Mouse (Mus musculus) stomach, postnatal 0 days (tissue): Measurements from ENCODE around the gene Idnk. TPM values are rescaled to one million over a fixed set of nuclear protein-coding genes. Genes with fewer than 3 reads are reported as not detected.

Experiments
- ATAC-seq: fragments of 200-750 bp; cut with Nextera tagmentation; 2 replicates; pipeline ENCODE4 v1.8.0; 2017; ENCODE audit not compliant: low FRiP score, low TSS enrichment
- DNase-seq: peaks from one replicate; pipeline ENCODE4 v3.0.0-alpha.2; 2016; ENCODE audit warnings: low spot score
- H3K27ac ChIP-seq: fragments of 300-500 bp; sonication (generic); replicated peaks from 2 replicates; pipeline ENCODE4 v1.5.1; 2014; ENCODE audit warnings: mild to moderate bottlenecking, control low read depth
- H3K27me3 ChIP-seq: fragments of 300-500 bp; sonication (generic); 2 replicates; pipeline ENCODE4 v1.6.1; 2014; ENCODE audit warnings: low read length; ENCODE audit not compliant: control insufficient read depth, insufficient read depth
- H3K36me3 ChIP-seq: fragments of 300-500 bp; sonication (generic); 2 replicates; pipeline ENCODE4 v1.6.1; 2014; ENCODE audit warnings: low read length, mixed read lengths; ENCODE audit not compliant: control insufficient read depth, insufficient read depth
- H3K4me1 ChIP-seq: fragments of 300-500 bp; sonication (generic); replicated peaks from 2 replicates; pipeline ENCODE4 v1.6.1; 2014; ENCODE audit warnings: antibody characterized with exemption; ENCODE audit not compliant: control insufficient read depth, insufficient read depth
- H3K4me2 ChIP-seq: fragments of 300-500 bp; sonication (generic); replicated peaks from 2 replicates; pipeline ENCODE4 v1.6.1; 2014; ENCODE audit warnings: low read depth, mild to moderate bottlenecking, control low read depth, moderate library complexity
- H3K4me3 ChIP-seq: fragments of 300-500 bp; sonication (generic); 2 replicates; pipeline ENCODE4 v1.5.1; 2014; ENCODE audit warnings: low read depth, low read length, control low read depth
- H3K9ac ChIP-seq: fragments of 300-500 bp; sonication (generic); 2 replicates; pipeline ENCODE4 v1.6.1; 2014; ENCODE audit warnings: mild to moderate bottlenecking, low read length, control low read depth, mixed read lengths
- H3K9me3 ChIP-seq: fragments of 300-500 bp; sonication (generic); 2 replicates; pipeline ENCODE4 v1.6.1; 2016; ENCODE audit warnings: low read length; ENCODE audit not compliant: control insufficient read depth
- CTCF ChIP-seq: IDR thresholded peaks from 2 replicates; pipeline ENCODE4 v1.5.1; 2016; ENCODE audit warnings: antibody characterized with exemption, low read depth, mild to moderate bottlenecking, moderate library complexity
- EP300 ChIP-seq: optimal IDR thresholded peaks from 2 replicates; pipeline ENCODE3; 2016; ENCODE audit warnings: antibody characterized with exemption
- WGBS: fragments of 180-500 bp; shearing (Covaris S2); extraction: QIAGEN DNeasy Blood & Tissue Kit; methylation state at CpG from one replicate; pipeline ENCODE4 v1.1.7; 2014; 5-methylcytosine and 5-hydroxymethylcytosine counted together
- polyA plus RNA-seq: library from polyadenylated mRNA; unstranded; fragments of >200 nt; fragmentation: Nextera tagmentation; extraction: Ambion mirVana; gene quantifications from 2 replicates; pipeline ENCODE4 v1.2.1, GENCODE M21; 2015

Gene Idnk
- polyA plus RNA-seq, 1 experiment from 2014 or later: 35.0 TPM

DNA sequence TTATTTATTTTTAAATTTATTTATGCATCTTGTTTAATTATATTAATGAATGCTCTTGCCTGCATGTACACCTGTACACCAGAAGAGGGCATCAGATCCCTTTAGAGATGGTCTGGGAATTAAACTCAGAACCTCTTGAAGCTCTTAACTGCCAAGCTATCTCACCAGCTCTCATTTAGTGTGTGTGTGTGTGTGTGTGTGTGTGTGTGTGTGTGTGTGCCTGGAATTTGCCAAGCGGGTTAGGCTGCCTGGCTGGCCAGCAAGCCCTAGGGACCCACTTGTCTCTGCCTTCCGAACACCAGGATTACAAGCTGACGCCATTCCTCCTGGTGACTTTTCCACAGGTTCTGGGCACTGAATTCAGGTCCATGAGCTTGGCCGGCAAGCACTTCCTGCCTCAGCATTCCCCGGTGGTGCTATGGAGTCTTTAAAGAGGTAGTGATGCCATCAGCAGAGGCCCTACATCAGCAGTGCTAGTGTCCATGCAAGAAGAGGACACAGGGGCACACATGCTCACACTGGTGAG lies 8.4 kb upstream of the Idnk start:
- TF ChIP-seq CTCF (peak; percentile 74), EP300 (no peak)
- Histone ChIP-seq H3K9ac (peak overlapping the region; percentile 18; the same call in 1 of the 2 replicates), H3K4me1 (no peaks in the 10 kb centered on the region), H3K4me2 (peak overlapping the region; percentile 64), H3K27ac (no peak overlapping the region), H3K9me3 (no peaks in the 10 kb centered on the region), H3K4me3 (peak overlapping the region; percentile 39), H3K36me3 (no peaks in the 10 kb centered on the region), H3K27me3 (no peaks in the 10 kb centered on the region)
- DNase-seq (peak; percentile 32), ATAC-seq (peak; percentile 66; the same call in 1 of the 2 replicates)
- WGBS: 32% methylated on average over 5 of the region's 5 CpGs

DNA sequence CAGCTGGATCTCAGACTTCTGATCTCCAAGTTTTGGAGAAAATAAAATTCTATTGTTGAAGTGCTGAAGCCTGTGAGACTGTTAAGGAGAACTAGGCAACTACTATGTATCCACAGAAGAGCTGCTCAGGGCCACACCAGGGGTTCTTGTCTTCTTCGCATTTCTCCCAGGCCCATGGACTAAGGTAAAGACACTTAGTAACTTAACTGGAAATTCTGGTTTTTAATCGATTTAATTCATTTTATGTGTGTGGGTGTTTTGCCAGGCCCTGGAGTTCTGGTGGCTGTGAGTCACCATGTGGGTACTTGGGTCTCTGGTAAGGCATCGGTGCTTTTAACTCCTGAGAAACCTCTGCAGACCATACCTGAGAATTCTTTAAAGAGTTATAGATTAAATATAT lies 7.8 kb upstream of the Idnk start:
- no peak for TF ChIP-seq CTCF
- no peak for TF ChIP-seq EP300
- Histone ChIP-seq H3K27ac (no peak overlapping the region), H3K27me3 (no peaks in the 10 kb centered on the region), H3K36me3 (no peaks in the 10 kb centered on the region), H3K4me3 (no peak overlapping the region), H3K9me3 (no peaks in the 10 kb centered on the region), H3K9ac (no peak overlapping the region), H3K4me1 (no peaks in the 10 kb centered on the region), H3K4me2 (no peak overlapping the region)
- ATAC-seq: no peak
- 75% methylated on average over 3 of the region's 3 CpGs for WGBS
- no peak for DNase-seq

DNA sequence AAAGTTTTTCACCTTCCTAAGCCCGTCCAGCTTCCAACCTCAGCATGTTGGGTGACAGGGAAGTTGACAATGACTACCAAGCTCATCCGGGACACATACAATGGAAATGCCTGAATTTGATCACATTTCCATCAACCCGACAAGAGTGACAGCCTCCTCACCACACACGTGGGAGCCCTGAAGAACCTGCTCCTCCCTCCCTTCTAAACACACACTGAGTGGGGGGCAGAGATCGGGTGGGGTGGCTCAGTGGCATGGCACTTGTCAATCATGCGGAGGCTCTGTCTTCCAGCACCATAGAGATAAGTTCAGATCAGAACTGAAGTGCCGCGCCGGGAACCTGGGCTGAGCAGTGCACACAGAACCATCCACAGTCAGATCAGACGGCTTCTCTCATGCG lies 7.0 kb upstream of the Idnk start:
- H3K27me3 ChIP-seq: no peaks in the 10 kb centered on the region
- TF ChIP-seq CTCF (no peak), EP300 (no peak)
- H3K27ac ChIP-seq: no peak overlapping the region
- no peak overlapping the region for H3K4me2 ChIP-seq
- H3K4me3 ChIP-seq: no peak overlapping the region
- no peaks in the 10 kb centered on the region for H3K36me3 ChIP-seq
- H3K9me3 ChIP-seq: no peaks in the 10 kb centered on the region
- ATAC-seq (no peak), DNase-seq (no peak)
- no peak overlapping the region for H3K9ac ChIP-seq
- WGBS: 71% methylated on average over 11 of the region's 11 CpGs
- H3K4me1 ChIP-seq: no peaks in the 10 kb centered on the region

DNA sequence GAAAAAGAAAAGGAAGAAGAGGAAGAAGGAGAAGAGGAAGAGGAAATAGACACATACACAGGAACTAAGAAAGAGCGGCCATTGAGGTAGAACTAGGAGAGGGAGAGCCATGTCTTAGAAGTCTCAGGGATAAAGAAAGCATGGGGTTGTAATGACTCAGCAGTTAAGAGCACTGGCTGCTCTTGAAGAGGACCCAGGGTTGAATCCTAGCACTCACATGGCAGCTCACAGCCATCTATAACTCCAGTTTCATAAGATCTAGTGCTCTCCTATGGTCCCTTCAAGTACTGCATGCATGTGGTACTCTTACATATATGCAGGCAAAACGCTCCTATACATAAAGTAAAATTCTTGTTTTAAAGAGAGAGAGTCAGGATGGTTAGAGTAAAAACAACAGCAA lies 1.4 kb upstream of the Idnk start:
- Histone ChIP-seq H3K36me3 (peaks cover 6% of the 10 kb centered on the region; the same call in 1 of the 2 replicates), H3K4me3 (no peak overlapping the region), H3K4me1 (no peaks in the 10 kb centered on the region), H3K27me3 (no peaks in the 10 kb centered on the region), H3K9ac (no peak overlapping the region), H3K4me2 (no peak overlapping the region), H3K9me3 (no peaks in the 10 kb centered on the region), H3K27ac (no peak overlapping the region)
- DNase-seq (no peak), ATAC-seq (no peak)
- WGBS: 91% methylated on average over 2 of the region's 2 CpGs
- TF ChIP-seq CTCF (no peak), EP300 (no peak)

DNA sequence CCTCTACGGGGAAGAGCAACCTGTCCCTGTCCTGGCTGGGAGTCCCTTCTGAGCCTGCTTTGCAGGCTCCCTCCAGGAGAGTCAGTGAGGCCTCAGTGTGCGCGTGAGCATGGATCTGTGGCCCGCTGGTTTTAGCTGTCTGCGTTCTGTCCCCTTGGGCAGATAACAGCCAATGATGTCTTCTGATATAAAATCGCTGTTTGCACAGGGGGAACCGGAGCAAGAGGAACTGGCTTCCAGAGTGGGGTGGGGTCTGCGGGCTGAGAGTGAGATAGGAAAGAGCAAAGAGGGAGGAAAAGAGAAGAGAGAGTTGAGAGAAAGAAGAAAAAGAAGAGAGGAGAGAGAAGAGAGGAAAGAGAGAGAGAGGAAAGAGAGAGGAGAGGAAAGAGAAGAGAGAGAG lies 413 bp upstream of the Idnk start:
- WGBS: 17% methylated on average over 8 of the region's 8 CpGs
- Histone ChIP-seq H3K4me3 (peak overlapping the region; percentile 82), H3K36me3 (peaks cover 6% of the 10 kb centered on the region; the same call in 1 of the 2 replicates), H3K4me2 (peak overlapping the region; percentile 99), H3K4me1 (no peaks in the 10 kb centered on the region), H3K27me3 (no peaks in the 10 kb centered on the region), H3K27ac (no peak overlapping the region), H3K9ac (peak overlapping the region; percentile 75; the same call in 1 of the 2 replicates), H3K9me3 (no peaks in the 10 kb centered on the region)
- TF ChIP-seq EP300: no peak
- DNase-seq: no peak
- no peak for ATAC-seq

DNA sequence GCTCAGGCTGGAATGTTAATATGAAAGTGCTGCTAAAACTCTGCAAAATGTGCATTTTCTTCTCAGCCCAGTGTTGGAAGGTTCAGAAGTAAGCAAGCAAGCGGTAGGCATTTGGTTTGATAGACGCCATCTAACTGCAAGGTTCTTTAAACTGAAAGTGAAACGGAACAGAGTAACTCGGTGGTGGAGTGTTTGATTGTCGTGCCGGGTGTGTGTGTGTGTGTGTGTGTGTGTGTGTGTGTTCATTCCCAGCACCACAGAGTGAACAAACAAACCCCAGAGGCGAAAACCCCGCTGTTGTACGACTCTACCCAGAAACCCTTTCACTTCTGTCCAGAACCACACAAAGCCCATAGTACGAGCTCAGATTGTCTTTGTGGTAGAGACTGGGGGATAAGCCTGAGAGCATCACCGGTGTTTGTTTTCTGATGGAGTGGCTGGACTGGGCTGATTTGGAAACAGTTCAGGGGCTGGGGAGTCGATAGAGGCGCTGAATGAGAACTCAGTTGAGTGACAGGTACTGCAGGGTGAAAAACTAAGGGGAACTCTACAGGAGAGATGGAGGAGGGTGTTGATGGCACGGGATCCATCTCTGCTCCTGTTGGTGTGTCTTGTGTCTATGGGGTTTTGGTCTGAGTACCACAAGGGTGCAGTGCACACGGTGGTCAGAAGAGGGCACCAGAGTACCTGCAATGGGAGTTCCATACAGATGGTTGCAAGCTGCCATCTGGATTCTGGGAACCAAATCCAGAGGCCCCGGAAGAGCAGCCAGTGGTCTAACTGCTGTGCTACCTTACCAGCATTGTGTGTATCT lies 857 bp downstream of the Idnk start:
- H3K27me3 ChIP-seq: no peaks in the 10 kb centered on the region
- no peaks in the 10 kb centered on the region for H3K9me3 ChIP-seq
- H3K4me2 ChIP-seq: peak overlapping the region; percentile 99
- H3K36me3 ChIP-seq: peaks cover 14% of the 10 kb centered on the region
- 4% methylated on average over 16 of the region's 16 CpGs for WGBS
- DNase-seq: peak; percentile 92
- H3K4me1 ChIP-seq: no peaks in the 10 kb centered on the region
- peak overlapping the region; percentile 75 for H3K9ac ChIP-seq
- ATAC-seq: peak; percentile 79
- peak; percentile 94 for TF ChIP-seq CTCF
- TF ChIP-seq EP300: no peak
- H3K27ac ChIP-seq: peak overlapping the region; percentile 82
- H3K4me3 ChIP-seq: peak overlapping the region; percentile 82
